Mouse (Mus musculus) heart, adult 2 months (tissue): ENCODE data around the gene Cdk5r1.

Experiments used
- CTCF ChIP-seq: fragments of 200-600 bp; IDR thresholded peaks from 2 replicates; pipeline ENCODE4 v1.8.1; 2022; ENCODE audit warnings: antibody characterized with exemption, mild to moderate bottlenecking, moderate library complexity
- EP300 ChIP-seq: fragments of 200-500 bp; IDR thresholded peaks from 2 replicates; pipeline ENCODE4 v1.6.1; 2011; ENCODE audit warnings: low read depth, low read length, control low read depth; ENCODE audit not compliant: insufficient read depth
- POLR2A ChIP-seq: fragments of 200-500 bp; IDR thresholded peaks from 2 replicates; pipeline ENCODE4 v1.6.1; 2011; ENCODE audit warnings: mild to moderate bottlenecking, low read depth, low read length, control low read depth; ENCODE audit not compliant: insufficient read depth

DNA sequence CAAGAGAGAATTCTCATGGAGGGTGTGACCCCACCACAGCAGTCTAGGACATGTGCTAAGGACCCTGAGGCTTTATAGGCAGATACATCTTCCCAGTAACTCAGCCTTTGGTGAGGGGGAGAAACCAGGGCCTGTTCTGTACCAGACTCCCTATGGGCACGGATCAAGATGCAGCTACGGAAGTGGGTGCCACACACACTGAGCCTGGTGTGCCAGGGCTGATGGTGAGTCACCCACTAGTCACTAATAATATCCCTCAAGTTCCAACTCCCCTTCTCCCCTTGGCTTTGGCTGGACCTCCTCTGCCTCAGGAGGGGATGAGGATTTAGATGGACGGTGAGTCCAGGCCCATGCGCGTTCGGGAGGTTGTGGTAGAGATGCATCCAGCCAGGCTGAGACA is 19.1 kb downstream of the Cdk5r1 start:
- TF ChIP-seq CTCF (no peak), POLR2A (no peak), EP300 (no peak)
